Mouse (Mus musculus) hematopoietic multipotent progenitor cell, adult 10-12 weeks (in vitro differentiated cells): ENCODE measurements around the gene Drd4. TPM values are rescaled to one million over a fixed set of nuclear protein-coding genes. Genes with fewer than 3 reads are reported as not detected.

ENCODE experiments used
- polyA plus RNA-seq: library from polyadenylated mRNA; stranded (reverse); fragments of >175 nt; gene quantifications from 2 replicates; pipeline ENCODE4 v1.2.3, GENCODE M21; 2012; ENCODE audit warnings: low replicate concordance

Drd4 gene
- 0.11 TPM in 1 of 2 replicates, not detected in the other for polyA plus RNA-seq

DNA sequence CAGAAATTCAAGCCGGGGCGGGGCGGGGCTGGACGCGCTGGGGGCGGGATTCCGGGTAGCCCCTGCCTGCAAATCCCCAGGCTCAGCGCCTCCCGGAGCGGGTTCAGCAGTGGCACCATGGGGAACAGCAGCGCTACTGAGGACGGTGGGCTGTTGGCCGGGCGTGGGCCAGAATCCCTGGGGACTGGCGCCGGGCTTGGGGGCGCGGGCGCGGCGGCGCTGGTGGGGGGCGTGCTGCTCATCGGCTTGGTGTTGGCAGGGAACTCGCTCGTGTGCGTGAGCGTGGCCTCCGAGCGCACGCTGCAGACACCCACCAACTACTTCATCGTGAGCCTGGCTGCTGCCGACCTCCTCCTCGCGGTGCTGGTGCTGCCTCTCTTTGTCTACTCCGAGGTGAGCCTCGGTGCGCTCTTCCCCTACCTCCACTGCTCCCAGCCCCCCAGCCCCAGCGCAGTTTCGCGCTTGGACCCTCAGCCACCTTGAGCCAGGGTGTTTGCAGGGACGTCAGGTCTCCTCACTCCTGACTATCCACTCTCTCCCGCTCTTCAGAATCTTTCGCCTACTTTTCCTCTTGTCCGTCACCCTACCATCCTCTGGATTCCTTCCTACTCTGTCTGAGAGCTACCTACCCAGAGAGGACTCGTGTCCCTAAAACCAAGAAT lies at the start of gene Drd4:
Drd4 (plus strand) TSS at position 86 of the 662 bp plus-strand sequence.

DNA sequence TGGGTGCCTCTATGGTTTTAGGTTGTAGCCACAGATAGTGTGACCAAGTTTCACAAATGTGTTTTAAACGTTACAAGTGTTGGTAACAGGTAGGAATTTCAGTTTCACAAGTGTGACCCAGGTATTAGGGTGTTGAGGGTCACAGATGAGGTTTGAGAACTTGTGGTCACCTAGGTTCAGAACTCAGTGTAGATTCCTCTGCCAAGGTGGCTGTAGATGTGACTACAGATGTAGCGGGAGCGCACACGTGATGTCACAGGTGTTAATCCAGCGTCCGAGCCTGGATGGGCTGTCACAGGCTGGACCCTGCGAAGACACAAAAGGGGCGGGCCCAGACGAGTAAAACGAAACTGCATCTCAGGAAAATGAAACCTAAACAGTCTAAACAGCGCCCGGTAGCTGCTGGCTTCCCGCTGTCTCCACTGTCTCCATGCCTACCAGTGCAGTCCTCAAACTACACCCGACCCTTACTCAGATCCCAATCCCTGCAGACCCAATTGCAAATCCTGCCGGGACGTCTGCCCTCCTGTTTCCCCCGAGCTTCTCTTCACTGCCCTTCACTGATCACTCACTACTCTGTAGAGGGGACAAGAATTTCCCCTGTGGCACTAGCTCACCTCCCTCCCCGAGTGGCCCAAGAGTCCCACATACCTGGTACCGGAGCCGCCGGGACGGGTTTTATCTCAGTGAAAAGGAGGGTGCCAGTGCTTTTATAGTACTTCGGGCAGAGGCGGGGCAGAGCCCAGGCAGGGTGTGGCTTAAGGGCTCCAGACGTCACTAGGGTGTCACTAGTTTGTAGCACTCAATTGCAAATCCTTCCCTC lies 25.9 kb upstream of the Drd4 start, which contains the start of gene Irf7:
Irf7 (minus strand) TSS at position 743 of the 823 bp plus-strand sequence.

GRCm38 (mm10) chr7:141276546-141276945 lies 15.3 kb upstream of the Drd4 start, which contains the start of gene Cdhr5:
Gene Cdhr5 (minus strand): TSS chr7:141276786.

GRCm38 (mm10) chr7:141278766-141279590 lies 12.8 kb upstream of the Drd4 start, which contains the start of gene Sct:
Gene Sct (minus strand): TSS chr7:141279133.

GRCm38 (mm10) chr7:141327469-141328372 lies 35.9 kb downstream of the Drd4 start, which contains the start of the genes Deaf1 and Tmem80:
Gene Deaf1 (minus strand): TSS chr7:141327690.
Gene Tmem80 (plus strand): TSS chr7:141327739.

GRCm38 (mm10) chr7:141338576-141339131 lies 46.8 kb downstream of the Drd4 start, which contains the start of gene Eps8l2:
Gene Eps8l2 (plus strand): TSS chr7:141338880.

Other genes starting within 250 kb of the Drd4 start
- 3.7 and 11.5 TPM in 2 replicates for gene B4galnt4, start 230.9 kb upstream of the Drd4 start, polyA plus RNA-seq
- gene Pkp3, start 213.8 kb upstream of the Drd4 start, polyA plus RNA-seq, result 30.0 and 50.9 TPM in 2 replicates
- 44.4 and 49.0 TPM in 2 replicates for gene Sigirr, start 191.4 kb upstream of the Drd4 start, polyA plus RNA-seq
- gene Ano9, start 174.2 kb upstream of the Drd4 start, polyA plus RNA-seq, result not detected in 2 replicates
- 25.5 and 46.6 TPM in 2 replicates for gene Ptdss2, start 169.6 kb upstream of the Drd4 start, polyA plus RNA-seq
- gene Rnh1, start 119.1 kb upstream of the Drd4 start, polyA plus RNA-seq, result 9.0 and 40.5 TPM in 2 replicates
- gene Hras, start 98.0 kb upstream of the Drd4 start, polyA plus RNA-seq, result 32.3 and 36.1 TPM in 2 replicates
- gene Lrrc56, start 97.8 kb upstream of the Drd4 start, polyA plus RNA-seq, result 13.6 and 20.7 TPM in 2 replicates
- gene Lmntd2, start 77.9 kb upstream of the Drd4 start, polyA plus RNA-seq, result 4.7 and 9.3 TPM in 2 replicates
- gene Rassf7, start 76.1 kb upstream of the Drd4 start, polyA plus RNA-seq, result 18.6 and 26.2 TPM in 2 replicates
- 119 and 133 TPM in 2 replicates for gene Phrf1, start 63.2 kb upstream of the Drd4 start, polyA plus RNA-seq
- 136 and 455 TPM in 2 replicates for gene Irf7, start 25.5 kb upstream of the Drd4 start, polyA plus RNA-seq
- 0.06 and 0.34 TPM in 2 replicates for gene Cdhr5, start 15.2 kb upstream of the Drd4 start, polyA plus RNA-seq
- 0.21 TPM in 1 of 2 replicates, not detected in the other for gene Sct, start 12.9 kb upstream of the Drd4 start, polyA plus RNA-seq
- 16.9 and 54.5 TPM in 2 replicates for gene Deaf1, start 35.7 kb downstream of the Drd4 start, polyA plus RNA-seq
- 23.7 and 40.6 TPM in 2 replicates for gene Tmem80, start 35.7 kb downstream of the Drd4 start, polyA plus RNA-seq
- 0.34 and 0.65 TPM in 2 replicates for gene Eps8l2, start 46.9 kb downstream of the Drd4 start, polyA plus RNA-seq
- gene Taldo1, start 100.2 kb downstream of the Drd4 start, polyA plus RNA-seq, result 33.5 and 307 TPM in 2 replicates
- 9.9 and 18.8 TPM in 2 replicates for gene Gatd1, start 122.1 kb downstream of the Drd4 start, polyA plus RNA-seq
- gene Cend1, start 137.5 kb downstream of the Drd4 start, polyA plus RNA-seq, result 0.10 TPM in 1 of 2 replicates, not detected in the other
- 66.0 and 111 TPM in 2 replicates for gene Slc25a22, start 145.9 kb downstream of the Drd4 start, polyA plus RNA-seq
- 11.3 and 32.9 TPM in 2 replicates for gene Pidd1, start 152.0 kb downstream of the Drd4 start, polyA plus RNA-seq
- gene Rplp2, start 155.4 kb downstream of the Drd4 start, polyA plus RNA-seq, result 3,922 and 5,182 TPM in 2 replicates
- gene Pnpla2, start 163.2 kb downstream of the Drd4 start, polyA plus RNA-seq, result 122 and 166 TPM in 2 replicates
- 4.4 and 5.5 TPM in 2 replicates for gene Cracr2b, start 169.1 kb downstream of the Drd4 start, polyA plus RNA-seq
- gene Cd151, start 175.4 kb downstream of the Drd4 start, polyA plus RNA-seq, result 7.4 and 23.0 TPM in 2 replicates
- gene Polr2l, start 183.1 kb downstream of the Drd4 start, polyA plus RNA-seq, result 22.1 and 24.5 TPM in 2 replicates
- gene Tspan4, start 183.2 kb downstream of the Drd4 start, polyA plus RNA-seq, result 5.9 and 14.9 TPM in 2 replicates
- gene Chid1, start 247.9 kb downstream of the Drd4 start, polyA plus RNA-seq, result 11.4 and 11.9 TPM in 2 replicates